Mouse (Mus musculus): ENCODE data around the gene Cx3cr1.

- TF ChIP-seq CTCF (IDR thresholded peaks at IDR 0.05; ENCODE audit: borderline replicate concordance, control insufficient read depth, extremely low read depth, insufficient read depth, low read length, poor library complexity) (no peak), POLR2A (IDR thresholded peaks at IDR 0.05; ENCODE audit: control insufficient read depth, extremely low read depth, insufficient read depth, low read length, poor library complexity) (no peak)
Measured at GRCm38 (mm10) chr9:119988304-119988703, 81.4 kb downstream of the Cx3cr1 start.
